Mouse (Mus musculus) right cerebral cortex, postnatal 4 days (tissue): Measurements from ENCODE around the gene Agtpbp1.

Source experiments
- DNase-seq: peaks from one replicate; pipeline ENCODE4 v3.0.0-alpha.2; 2022

Agtpbp1 gene

GRCm38 (mm10) chr13:59571107-59571506 is 13.9 kb downstream of the Agtpbp1 start:
- DNase-seq, result no peak

- no peak for DNase-seq
Observed at GRCm38 (mm10) chr13:59565945-59566520, 19.0 kb downstream of the Agtpbp1 start.

- DNase-seq, result no peak
Observed at GRCm38 (mm10) chr13:59564923-59565322, 20.1 kb downstream of the Agtpbp1 start.

GRCm38 (mm10) chr13:59564505-59564904 is 20.5 kb downstream of the Agtpbp1 start:
- no peak for DNase-seq

DNA sequence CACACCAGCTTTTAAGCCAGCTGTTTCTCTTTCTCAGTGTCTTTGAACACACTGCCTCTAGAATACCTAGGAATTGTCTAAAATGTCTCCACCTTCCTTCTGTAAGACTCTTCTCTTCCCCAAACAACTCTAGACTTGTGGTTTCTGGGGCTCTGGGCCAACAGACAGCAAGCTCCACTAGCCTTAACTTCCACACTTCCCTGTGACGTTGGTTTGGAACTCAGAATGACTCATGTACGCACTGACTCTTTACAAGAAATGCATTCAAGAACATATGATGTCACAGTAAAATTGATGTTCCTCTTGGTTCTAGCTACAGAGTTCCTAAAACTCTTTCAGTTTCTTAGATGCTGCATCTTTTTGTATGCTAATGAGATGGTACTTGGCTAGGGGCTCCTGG is 22.6 kb downstream of the Agtpbp1 start:
- DNase-seq, result no peak

DNA sequence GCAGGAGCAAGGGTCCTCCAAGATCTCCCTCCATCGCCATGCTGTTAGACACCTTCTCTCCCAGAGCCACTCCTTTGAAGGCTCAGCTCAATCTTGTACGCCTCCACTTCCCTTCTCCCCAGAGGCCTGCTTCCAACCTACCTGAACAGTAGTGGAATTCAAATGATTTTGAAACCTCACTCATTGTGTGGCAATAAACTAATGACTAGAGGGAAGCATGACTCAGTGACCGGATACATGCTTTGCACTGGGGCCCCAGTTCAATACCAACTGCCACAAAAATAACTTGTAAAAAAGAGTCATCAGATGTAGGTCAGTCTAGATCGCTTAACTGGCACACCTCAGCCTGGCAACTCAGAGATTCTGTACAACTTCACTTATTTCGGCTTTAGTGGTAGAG is 26.3 kb downstream of the Agtpbp1 start:
- DNase-seq, result no peak

DNA sequence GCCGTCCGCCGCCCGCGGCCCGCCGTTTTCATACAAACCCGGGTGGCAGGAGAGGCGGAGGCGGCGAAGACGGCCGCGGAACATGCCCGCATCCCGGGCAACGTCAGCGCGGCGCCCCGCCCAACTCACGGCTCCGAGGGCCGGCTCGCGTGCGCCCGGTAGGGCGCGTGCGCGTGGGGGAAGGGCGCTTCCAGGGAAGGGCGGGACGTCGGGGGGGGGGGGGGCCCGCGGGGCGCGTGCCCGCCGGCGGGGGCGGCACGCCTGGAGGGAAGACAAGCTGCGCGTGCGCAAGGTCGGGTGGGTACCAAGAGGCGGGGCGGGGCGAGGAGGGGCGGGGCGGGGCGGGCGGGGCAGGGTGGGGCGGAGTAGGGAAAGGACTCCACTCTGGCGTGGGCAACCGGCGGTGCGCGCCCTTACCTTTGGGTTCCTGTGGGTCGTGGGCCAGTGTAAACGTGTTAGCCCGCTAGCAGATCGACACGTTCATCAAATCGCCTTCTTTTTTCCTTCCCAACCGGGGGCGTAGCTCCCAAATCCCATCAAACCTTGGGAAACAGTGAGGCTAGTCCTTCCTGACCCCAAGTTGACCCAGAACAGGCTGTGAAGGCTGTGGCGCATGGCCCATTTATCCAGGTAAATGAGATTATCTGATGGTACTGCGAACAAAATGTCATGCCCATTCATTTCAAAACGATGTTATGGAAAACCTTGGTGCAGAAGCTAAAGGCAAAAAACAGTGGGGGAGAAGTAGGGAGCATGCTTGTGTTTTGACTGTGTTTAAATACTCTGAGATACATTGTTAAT is 27.6 kb downstream of the Agtpbp1 start:
- peak; percentile 95 for DNase-seq

- DNase-seq, result peak; percentile 51
Observed at GRCm38 (mm10) chr13:59556670-59557069, 28.4 kb downstream of the Agtpbp1 start.

- DNase-seq, result no peak
Observed at GRCm38 (mm10) chr13:59555613-59556192, 29.3 kb downstream of the Agtpbp1 start.

GRCm38 (mm10) chr13:59554772-59555505 is 30.1 kb downstream of the Agtpbp1 start:
- DNase-seq, result no peak

- no peak for DNase-seq
Observed at GRCm38 (mm10) chr13:59552751-59553150, 32.3 kb downstream of the Agtpbp1 start.

GRCm38 (mm10) chr13:59552286-59552685 is 32.7 kb downstream of the Agtpbp1 start:
- DNase-seq, result no peak

DNA sequence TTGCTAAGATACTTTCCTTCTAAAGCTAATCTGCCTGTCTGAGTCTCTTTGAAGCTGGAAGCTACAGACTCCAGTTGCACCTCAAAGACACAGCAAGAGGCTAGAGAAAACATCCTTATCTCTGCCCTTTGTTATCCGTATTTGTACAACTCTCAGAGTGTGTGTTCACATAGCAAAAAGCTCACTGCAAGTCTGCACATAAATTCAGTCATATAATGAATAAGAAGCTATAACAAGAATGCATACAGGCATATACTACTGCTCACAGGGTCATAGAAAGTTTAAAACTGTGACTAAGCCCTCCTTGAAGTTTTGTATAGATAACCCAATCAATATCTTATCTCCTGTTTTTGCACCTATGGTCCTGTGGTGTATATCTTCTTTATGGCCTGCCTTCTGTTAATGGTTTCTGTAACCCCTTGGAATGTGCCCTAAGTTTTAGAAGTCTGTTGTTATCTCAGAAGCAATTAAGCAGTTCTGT is 35.7 kb downstream of the Agtpbp1 start:
- no peak for DNase-seq

- no peak for DNase-seq
Observed at GRCm38 (mm10) chr13:59547716-59548115, 37.3 kb downstream of the Agtpbp1 start.

DNA sequence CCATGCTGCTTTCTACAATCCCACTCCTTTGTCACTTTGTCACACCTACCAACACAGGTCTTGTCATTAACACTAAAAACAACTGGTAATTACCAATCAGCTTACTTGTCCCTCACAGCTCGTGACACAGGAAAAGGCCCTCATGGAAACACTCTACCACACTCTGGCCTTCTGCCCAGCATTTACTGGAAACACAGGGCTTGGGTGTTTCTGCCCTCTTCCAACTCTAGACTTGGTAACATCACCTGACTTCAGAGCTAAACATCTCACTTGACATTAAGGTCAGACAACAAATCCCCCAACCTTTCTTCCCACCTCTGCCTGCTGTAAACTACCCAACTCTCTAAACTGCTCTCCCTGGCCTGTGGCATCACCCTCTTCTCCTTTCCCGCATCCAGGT is 37.9 kb downstream of the Agtpbp1 start:
- DNase-seq, result no peak

DNA sequence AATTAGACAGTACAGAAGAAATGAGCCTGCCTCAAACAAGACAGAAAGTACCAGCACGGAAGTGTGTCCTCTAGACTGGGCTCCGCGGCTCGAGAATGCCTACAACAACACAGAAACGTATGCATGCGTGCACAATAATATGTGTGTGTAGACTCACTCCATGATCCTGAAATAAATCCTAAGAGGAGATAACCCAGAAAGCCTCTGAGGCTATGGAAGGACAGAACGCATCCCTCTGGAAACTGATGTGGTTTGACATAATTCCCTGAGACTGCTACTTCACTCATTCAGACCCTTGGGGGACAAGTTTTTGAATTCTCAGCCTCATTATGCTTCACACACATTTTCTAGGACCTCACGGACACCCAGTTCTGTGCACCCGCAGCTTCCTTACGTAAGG is 42.6 kb downstream of the Agtpbp1 start:
- no peak for DNase-seq

DNA sequence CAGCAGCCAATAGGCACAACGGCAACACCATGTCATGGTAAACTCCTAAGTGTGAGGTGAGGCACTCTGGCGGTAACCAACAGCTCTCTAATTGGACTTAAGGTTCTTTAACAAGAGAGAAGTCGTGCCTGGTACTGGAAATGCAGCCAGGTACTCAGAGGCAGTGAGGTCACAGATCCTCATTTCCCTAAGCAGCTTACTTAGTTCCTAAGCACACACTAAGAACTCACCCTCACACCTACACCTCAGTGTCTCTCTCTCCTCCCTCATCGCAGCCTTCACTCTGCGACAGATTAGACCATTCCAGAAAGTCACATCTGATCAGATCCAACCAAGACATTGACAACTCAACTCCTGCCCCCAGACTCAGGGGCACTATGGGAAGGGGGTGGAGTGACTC is 45.0 kb downstream of the Agtpbp1 start:
- no peak for DNase-seq

DNA sequence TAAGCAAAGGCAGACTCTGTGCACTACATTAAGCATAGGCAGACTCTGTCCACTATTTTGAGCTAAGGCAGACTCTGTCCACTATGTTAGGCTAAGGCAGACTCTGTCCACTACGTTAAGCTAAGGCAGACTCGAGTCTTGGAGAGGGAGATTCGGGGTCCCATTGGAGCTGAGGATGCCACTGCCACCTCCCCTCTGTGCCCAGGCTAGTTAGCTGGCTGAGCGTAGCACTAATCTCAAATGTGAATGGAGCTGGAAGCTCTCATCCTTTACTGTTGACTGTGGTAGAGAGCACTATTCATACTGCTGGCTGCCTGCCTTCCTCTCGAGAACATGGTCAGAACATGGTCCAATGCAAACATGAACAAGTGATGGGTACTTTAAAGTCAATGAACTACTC is 46.4 kb downstream of the Agtpbp1 start:
- DNase-seq, result no peak

DNA sequence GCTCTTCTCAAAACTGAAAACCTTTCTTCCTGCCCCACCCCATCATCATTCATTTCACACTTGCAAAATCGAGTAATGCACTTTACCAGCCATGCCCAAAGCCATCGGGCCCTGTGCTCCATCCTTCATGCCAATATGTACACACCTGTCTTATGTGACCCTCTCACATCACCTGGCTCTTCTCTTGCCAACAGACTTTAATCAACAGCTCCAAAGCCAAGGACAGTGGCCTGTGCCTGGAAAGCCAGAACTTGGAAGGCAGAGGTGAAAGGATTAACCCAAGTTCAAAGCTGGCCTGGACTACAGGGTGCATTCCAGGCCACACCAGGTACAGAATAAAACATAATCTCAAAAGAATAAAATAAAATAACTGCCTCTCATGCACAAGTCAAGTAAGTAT is 48.4 kb downstream of the Agtpbp1 start:
- DNase-seq, result no peak

DNA sequence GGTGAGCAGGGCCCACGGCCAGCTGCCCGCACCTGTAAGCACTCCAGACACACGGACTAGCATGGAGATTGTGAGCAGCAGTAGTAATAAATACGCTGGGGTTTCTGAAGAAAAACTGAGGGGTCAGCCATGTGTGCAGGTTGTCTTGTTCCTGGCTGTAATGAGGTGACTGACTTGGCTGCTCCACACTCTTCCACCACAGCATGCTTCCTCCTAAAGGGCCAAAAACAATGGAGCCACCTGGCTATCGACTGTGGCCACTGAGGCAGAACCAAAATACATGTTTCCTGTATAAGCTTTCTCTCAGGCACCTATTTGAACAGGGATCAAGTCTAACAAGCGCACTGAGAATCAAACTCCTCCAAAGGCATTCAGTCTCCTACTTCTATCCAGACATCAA is 49.3 kb downstream of the Agtpbp1 start:
- no peak for DNase-seq

DNA sequence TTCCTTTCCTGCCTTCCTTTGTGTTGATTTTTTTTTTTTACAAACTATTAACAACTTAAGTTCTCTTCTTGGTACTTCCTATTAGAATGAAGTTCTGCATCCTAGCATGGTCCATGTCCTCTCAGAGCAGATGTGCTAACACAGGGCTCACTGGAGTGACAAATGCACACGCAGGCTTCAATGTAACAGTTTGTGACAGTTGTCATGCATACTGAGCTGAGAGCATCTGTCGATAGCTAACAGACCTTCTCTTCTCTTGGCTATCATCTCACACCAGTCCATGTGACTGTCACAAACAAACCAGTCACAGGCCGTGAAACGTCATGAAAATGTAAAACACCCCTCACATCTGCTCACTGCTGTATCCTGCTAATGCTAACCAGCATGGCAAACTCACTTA is 50.7 kb downstream of the Agtpbp1 start:
- DNase-seq, result no peak

- no peak for DNase-seq
Observed at GRCm38 (mm10) chr13:59533331-59533730, 51.7 kb downstream of the Agtpbp1 start.

DNA sequence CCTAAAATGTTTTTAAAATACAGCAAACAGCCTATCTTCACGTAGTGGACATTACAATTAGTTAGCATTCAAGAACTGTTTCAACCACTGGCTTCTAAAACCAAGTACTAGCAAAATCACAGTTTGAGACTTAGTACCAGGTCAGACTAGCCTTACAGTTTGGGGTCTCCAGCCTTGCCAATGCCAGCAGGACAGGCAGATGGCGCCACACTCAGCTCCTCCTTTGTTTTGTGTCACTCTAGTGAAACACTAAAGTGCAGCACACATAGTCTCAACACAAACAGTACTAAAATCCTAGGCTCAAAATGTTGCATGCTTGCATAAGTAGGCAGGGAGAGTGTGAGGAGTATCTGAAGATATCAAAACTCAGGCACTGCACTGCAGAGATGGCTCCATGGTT is 53.8 kb downstream of the Agtpbp1 start:
- DNase-seq, result no peak

- no peak for DNase-seq
Observed at GRCm38 (mm10) chr13:59530491-59530890, 54.5 kb downstream of the Agtpbp1 start.
